Mouse (Mus musculus) ES-E14 (cell line): ENCODE measurements around the gene Prm3. TPM values are rescaled to one million over a fixed set of nuclear protein-coding genes. Genes with fewer than 3 reads are reported as not detected.

ENCODE experiments used
- DNase-seq: peaks from one replicate; pipeline ENCODE4 v3.0.0-alpha.2; 2013; ENCODE audit warnings: low read depth, low spot score
- H3K27ac ChIP-seq: 2 replicates; pipeline ENCODE4 v1.5.1; 2012; ENCODE audit warnings: low read depth, mild to moderate bottlenecking, low read length, moderate library complexity, mixed read lengths; ENCODE audit not compliant: poor library complexity, insufficient read depth, severe bottlenecking
- H3K36me3 ChIP-seq: 2 replicates; pipeline ENCODE4 v1.6.1; 2012; ENCODE audit warnings: mild to moderate bottlenecking, low read length, moderate library complexity, mixed read lengths; ENCODE audit not compliant: control insufficient read depth, poor library complexity, insufficient read depth, severe bottlenecking
- H3K4me1 ChIP-seq, 2 experiments: fragments of 150-350 bp in 1 of 2; sonication (generic) in 1 of 2; 2 replicates each; pipeline ENCODE4 v1.6.1; 2012; ENCODE audit warnings: low read length in 2 of 2, mild to moderate bottlenecking in 1 of 2, mixed read lengths in 1 of 2; ENCODE audit not compliant: control insufficient read depth in 2 of 2, insufficient read depth in 2 of 2, poor library complexity in 1 of 2
- H3K4me3 ChIP-seq, 2 experiments: fragments of 150-350 bp in 1 of 2; sonication (generic) in 1 of 2; 2 replicates each; pipeline ENCODE4 v1.5.1; 2012; ENCODE audit warnings: low read length in 2 of 2, low read depth in 1 of 2, mild to moderate bottlenecking in 1 of 2, mixed read lengths in 1 of 2; ENCODE audit not compliant: insufficient read depth in 1 of 2, poor library complexity in 1 of 2, severe bottlenecking in 1 of 2
- H3K9ac ChIP-seq: 2 replicates; pipeline ENCODE4 v1.6.1; 2012; ENCODE audit warnings: low read depth, mild to moderate bottlenecking, low read length, mixed read lengths; ENCODE audit not compliant: poor library complexity, insufficient read depth, severe bottlenecking
- H3K9me3 ChIP-seq: fragments of 150-350 bp; sonication (generic); 2 replicates; pipeline ENCODE4 v1.6.1; 2012; ENCODE audit warnings: low read depth, mild to moderate bottlenecking, low read length; ENCODE audit not compliant: control insufficient read depth, insufficient read depth
- CHD2 ChIP-seq: IDR thresholded peaks from 2 replicates; pipeline ENCODE4 v1.6.1; 2014; ENCODE audit warnings: mild to moderate bottlenecking, low read depth, low read length, inconsistent platforms
- HCFC1 ChIP-seq: IDR thresholded peaks from 2 replicates; pipeline ENCODE4 v1.6.1; 2012; ENCODE audit warnings: low read length, inconsistent platforms, borderline replicate concordance; ENCODE audit not compliant: insufficient read depth
- MAFK ChIP-seq: IDR thresholded peaks from 2 replicates; pipeline ENCODE4 v1.6.1; 2014; ENCODE audit warnings: mild to moderate bottlenecking, low read depth, low read length, inconsistent platforms; ENCODE audit not compliant: insufficient read depth
- ZC3H11A ChIP-seq: IDR thresholded peaks from 2 replicates; pipeline ENCODE4 v1.6.1; 2012; ENCODE audit warnings: low read depth, mild to moderate bottlenecking, inconsistent platforms, low read length, borderline replicate concordance
- ZNF384 ChIP-seq: IDR thresholded peaks from 2 replicates; pipeline ENCODE4 v1.6.1; 2012; ENCODE audit warnings: low read depth, low read length, inconsistent platforms
- in situ Hi-C, 2 experiments: fragments of 600-800 bp; cut with MboI; formaldehyde crosslinking; loops; one replicate each; pipeline ENCODE4 v1.15.1; 2025; ENCODE audit warnings: low sequenced_read_pairs in 2 of 2, inconsistent platforms in 1 of 2; ENCODE audit not compliant: unreplicated experiment in 2 of 2
- total RNA-seq: library from RNA; depleted of rRNA; stranded (reverse); fragments of 300-350 nt; gene quantifications from 2 replicates; pipeline ENCODE4 v1.2.3, GENCODE M21; 2012

Prm3 gene
- total RNA-seq, 1 experiment: not detected

GRCm38 (mm10) chr16:10764323-10764722 lies 26.4 kb downstream of the Prm3 start:
- H3K4me3 ChIP-seq: no peak overlapping the region
- H3K4me1 ChIP-seq: peaks cover 0 to 2% of the 10 kb centered on the region in 2 experiments; a peak in 1 of 4 replicates
- H3K9ac ChIP-seq: no peak overlapping the region
- H3K9me3 ChIP-seq: no peaks in the 10 kb centered on the region
- no peak overlapping the region for H3K27ac ChIP-seq
- in situ Hi-C loops: no loop called here
- no peak for DNase-seq
- no peaks in the 10 kb centered on the region for H3K36me3 ChIP-seq
- TF ChIP-seq MAFK (no peak), CHD2 (no peak), ZNF384 (no peak), ZC3H11A (no peak)

DNA sequence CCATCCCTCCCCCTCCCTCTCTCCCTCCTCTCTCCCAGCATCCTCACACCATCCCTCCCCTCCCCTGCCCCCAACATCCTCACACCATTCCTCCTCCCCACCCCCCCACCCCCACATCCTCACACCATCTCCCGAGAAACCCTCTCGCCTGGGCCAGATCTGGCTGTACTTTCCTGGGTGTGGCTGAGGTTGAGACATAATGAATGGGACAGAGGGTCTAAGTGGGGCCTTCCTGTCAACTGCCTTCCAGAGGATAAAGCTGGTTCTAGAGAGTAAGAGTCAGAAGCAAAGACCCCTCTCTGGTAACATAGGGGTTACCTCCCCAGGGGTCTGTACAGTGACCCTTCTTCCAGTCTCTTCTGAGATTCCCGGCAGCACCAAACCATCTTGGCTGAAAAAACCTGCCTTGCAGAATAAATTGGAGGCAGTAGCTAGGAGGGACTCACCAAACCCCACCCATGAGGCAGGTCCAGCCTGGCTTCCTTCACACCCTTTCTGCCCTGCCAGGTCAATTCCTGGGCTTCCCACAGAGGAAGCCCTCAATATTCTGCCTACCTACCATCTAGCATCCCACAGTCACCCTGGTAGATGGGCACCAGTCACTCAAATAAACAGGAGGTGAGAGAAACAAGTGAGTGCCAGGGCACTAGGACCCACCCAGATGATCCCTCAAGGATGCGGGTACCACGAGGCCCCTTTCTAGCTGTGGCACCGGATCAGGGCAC lies 27.0 kb downstream of the Prm3 start:
- Histone ChIP-seq H3K9me3 (no peaks in the 10 kb centered on the region), H3K36me3 (no peaks in the 10 kb centered on the region), H3K4me1 (peaks cover 0 to 2% of the 10 kb centered on the region in 2 experiments; a peak in 1 of 4 replicates), H3K9ac (no peak overlapping the region), H3K27ac (no peak overlapping the region), H3K4me3 (no peak overlapping the region)
- DNase-seq: no peak
- in situ Hi-C loops: no loop called here
- TF ChIP-seq MAFK (no peak), ZNF384 (no peak), HCFC1 (no peak), CHD2 (no peak), ZC3H11A (no peak)

- in situ Hi-C loops: no loop called here
- no peak overlapping the region for H3K9ac ChIP-seq
- no peak for DNase-seq
These were observed 28.0 kb downstream of the Prm3 start for GRCm38 (mm10) chr16:10762569-10763180.

GRCm38 (mm10) chr16:10761182-10761581 lies 29.5 kb downstream of the Prm3 start:
- peaks cover 0 to 2% of the 10 kb centered on the region in 2 experiments; a peak in 2 of 4 replicates for H3K4me1 ChIP-seq
- DNase-seq: no peak
- TF ChIP-seq CHD2 (no peak), MAFK (no peak), ZC3H11A (no peak), ZNF384 (no peak), HCFC1 (no peak)
- no peak overlapping the region for H3K9ac ChIP-seq
- no peaks in the 10 kb centered on the region for H3K36me3 ChIP-seq
- no peak overlapping the region for H3K27ac ChIP-seq
- H3K9me3 ChIP-seq: no peaks in the 10 kb centered on the region
- H3K4me3 ChIP-seq: no peak overlapping the region
- in situ Hi-C loops: no loop called here

More at GRCm38 (mm10) chr16:10762569-10763180, 28.0 kb downstream of the Prm3 start:
- Histone ChIP-seq H3K4me3 (no peak overlapping the region), H3K27ac (no peak overlapping the region), H3K9me3 (no peaks in the 10 kb centered on the region), H3K36me3 (no peaks in the 10 kb centered on the region), H3K4me1 (peaks cover 0 to 2% of the 10 kb centered on the region in 2 experiments; a peak in 2 of 4 replicates)
- TF ChIP-seq ZNF384 (no peak), MAFK (no peak), ZC3H11A (no peak), CHD2 (no peak), HCFC1 (no peak)
